Mouse (Mus musculus): ENCODE data around the gene Zdhhc11.
"Not testable (repeated sequence)": the region's sequence is repeated elsewhere in the genome, so short reads cannot be mapped to it uniquely, and the experiment has no call there.

- not testable (repeated sequence) for TF ChIP-seq CTCF (IDR thresholded peaks at IDR 0.05; ENCODE audit: extremely low read depth, insufficient read depth, insufficient read length, insufficient replicate concordance); POLR2A (IDR thresholded peaks at IDR 0.05; ENCODE audit: low read depth, low read length)
Observed at GRCm38 (mm10) chr13:74006881-74007280, 43.2 kb downstream of the Zdhhc11 start.
